Mouse (Mus musculus) stomach, postnatal 0 days (tissue): ENCODE measurements at regions not wholly inside any gene's neighbourhood (a gene's known extent, or its start where the extent isn't known, plus 50 kb on each side); places are given as distances from the start of the nearest gene placed in this dataset.

Source experiments
- ATAC-seq: fragments of 200-750 bp; cut with Nextera tagmentation; 2 replicates; pipeline ENCODE4 v1.8.0; 2017; ENCODE audit not compliant: low FRiP score, low TSS enrichment
- DNase-seq: peaks from one replicate; pipeline ENCODE4 v3.0.0-alpha.2; 2016; ENCODE audit warnings: low spot score
- H3K27ac ChIP-seq: fragments of 300-500 bp; sonication (generic); replicated peaks from 2 replicates; pipeline ENCODE4 v1.5.1; 2014; ENCODE audit warnings: mild to moderate bottlenecking, control low read depth
- H3K27me3 ChIP-seq: fragments of 300-500 bp; sonication (generic); 2 replicates; pipeline ENCODE4 v1.6.1; 2014; ENCODE audit warnings: low read length; ENCODE audit not compliant: control insufficient read depth, insufficient read depth
- H3K36me3 ChIP-seq: fragments of 300-500 bp; sonication (generic); 2 replicates; pipeline ENCODE4 v1.6.1; 2014; ENCODE audit warnings: low read length, mixed read lengths; ENCODE audit not compliant: control insufficient read depth, insufficient read depth
- H3K4me1 ChIP-seq: fragments of 300-500 bp; sonication (generic); replicated peaks from 2 replicates; pipeline ENCODE4 v1.6.1; 2014; ENCODE audit warnings: antibody characterized with exemption; ENCODE audit not compliant: control insufficient read depth, insufficient read depth
- H3K4me2 ChIP-seq: fragments of 300-500 bp; sonication (generic); replicated peaks from 2 replicates; pipeline ENCODE4 v1.6.1; 2014; ENCODE audit warnings: low read depth, mild to moderate bottlenecking, control low read depth, moderate library complexity
- H3K4me3 ChIP-seq: fragments of 300-500 bp; sonication (generic); 2 replicates; pipeline ENCODE4 v1.5.1; 2014; ENCODE audit warnings: low read depth, low read length, control low read depth
- H3K9ac ChIP-seq: fragments of 300-500 bp; sonication (generic); 2 replicates; pipeline ENCODE4 v1.6.1; 2014; ENCODE audit warnings: mild to moderate bottlenecking, low read length, control low read depth, mixed read lengths
- H3K9me3 ChIP-seq: fragments of 300-500 bp; sonication (generic); 2 replicates; pipeline ENCODE4 v1.6.1; 2016; ENCODE audit warnings: low read length; ENCODE audit not compliant: control insufficient read depth
- CTCF ChIP-seq: IDR thresholded peaks from 2 replicates; pipeline ENCODE4 v1.5.1; 2016; ENCODE audit warnings: antibody characterized with exemption, low read depth, mild to moderate bottlenecking, moderate library complexity
- EP300 ChIP-seq: optimal IDR thresholded peaks from 2 replicates; pipeline ENCODE3; 2016; ENCODE audit warnings: antibody characterized with exemption
- WGBS: fragments of 180-500 bp; shearing (Covaris S2); extraction: QIAGEN DNeasy Blood & Tissue Kit; methylation state at CpG from one replicate; pipeline ENCODE4 v1.1.7; 2014; 5-methylcytosine and 5-hydroxymethylcytosine counted together

DNA sequence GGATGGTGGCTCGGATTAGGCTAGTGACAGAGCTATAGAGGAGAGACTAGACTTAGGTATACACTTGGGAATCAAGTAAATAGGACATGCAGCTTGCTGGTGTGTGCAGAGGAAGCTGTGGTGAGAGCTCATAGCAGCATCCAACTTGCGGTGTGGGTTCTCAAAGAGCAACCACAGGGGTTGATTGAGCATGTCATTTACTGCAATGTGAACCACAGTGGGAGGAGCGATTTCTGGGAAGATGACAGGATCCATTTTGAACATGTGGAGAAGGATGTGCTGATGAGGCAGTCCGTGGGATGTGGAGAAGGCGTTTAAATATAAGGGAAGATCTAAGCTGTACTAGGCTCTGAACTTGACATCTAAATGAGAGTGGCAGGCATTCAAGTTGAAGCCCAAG is 154.5 kb upstream of the Serpine2 start:
- Histone ChIP-seq H3K36me3 (no peaks in the 10 kb centered on the region), H3K4me1 (no peaks in the 10 kb centered on the region), H3K9me3 (no peaks in the 10 kb centered on the region), H3K27me3 (no peaks in the 10 kb centered on the region), H3K9ac (no peak overlapping the region), H3K4me2 (no peak overlapping the region), H3K27ac (no peak overlapping the region), H3K4me3 (no peak overlapping the region)
- WGBS = 88% methylated on average over 5 of the region's 5 CpGs
- no peak for DNase-seq
- ATAC-seq = no peak
- TF ChIP-seq EP300 = no peak
- no peak for TF ChIP-seq CTCF

- H3K9ac ChIP-seq = no peak overlapping the region
- ATAC-seq (no peak), DNase-seq (no peak)
- H3K27ac ChIP-seq = no peak overlapping the region
- no peaks in the 10 kb centered on the region for H3K36me3 ChIP-seq
- 71% methylated on average over 2 of the region's 2 CpGs for WGBS
- H3K4me3 ChIP-seq = no peak overlapping the region
- no peaks in the 10 kb centered on the region for H3K4me1 ChIP-seq
- no peaks in the 10 kb centered on the region for H3K27me3 ChIP-seq
- H3K4me2 ChIP-seq = no peak overlapping the region
- no peak for TF ChIP-seq CTCF
- no peak for TF ChIP-seq EP300
- no peaks in the 10 kb centered on the region for H3K9me3 ChIP-seq
These were observed 153.6 kb upstream of the Serpine2 start for GRCm38 (mm10) chr1:80014586-80014985.

DNA sequence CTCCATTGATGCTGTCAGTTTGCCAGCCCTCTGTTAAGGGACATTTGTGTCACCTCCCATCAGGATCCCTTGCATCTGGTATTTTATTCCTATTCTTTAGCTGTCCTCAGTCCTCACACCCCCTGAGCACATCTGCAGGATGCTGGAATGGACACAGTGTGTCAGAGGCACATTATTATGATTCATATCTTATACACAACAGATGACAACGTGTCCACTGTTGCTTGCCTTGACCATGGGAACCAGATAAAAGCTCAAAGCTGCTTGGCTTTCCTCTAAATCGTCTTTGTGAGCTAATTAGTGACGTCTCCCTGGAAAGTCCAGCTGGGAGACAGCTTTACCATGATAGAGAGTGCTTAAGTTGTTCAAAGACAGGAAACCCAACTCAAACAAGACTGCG is 149.7 kb upstream of the Serpine2 start:
- WGBS = 37% methylated on average over 4 of the region's 4 CpGs
- H3K27me3 ChIP-seq = no peaks in the 10 kb centered on the region
- H3K9ac ChIP-seq = no peak overlapping the region
- H3K4me1 ChIP-seq = no peaks in the 10 kb centered on the region
- no peak overlapping the region for H3K4me3 ChIP-seq
- TF ChIP-seq EP300 = no peak
- no peak for TF ChIP-seq CTCF
- ATAC-seq (no peak), DNase-seq (no peak)
- H3K4me2 ChIP-seq = no peak overlapping the region
- H3K27ac ChIP-seq = no peak overlapping the region
- no peaks in the 10 kb centered on the region for H3K9me3 ChIP-seq
- no peaks in the 10 kb centered on the region for H3K36me3 ChIP-seq

- 69% methylated on average over 11 of the region's 11 CpGs for WGBS
- Histone ChIP-seq H3K27me3 (no peaks in the 10 kb centered on the region), H3K27ac (no peak overlapping the region), H3K9me3 (no peaks in the 10 kb centered on the region), H3K4me1 (no peaks in the 10 kb centered on the region), H3K36me3 (no peaks in the 10 kb centered on the region), H3K9ac (no peak overlapping the region), H3K4me3 (no peak overlapping the region), H3K4me2 (no peak overlapping the region)
- ATAC-seq (no peak), DNase-seq (no peak)
- TF ChIP-seq CTCF (peak; percentile 60), EP300 (no peak)
These were observed 138.1 kb upstream of the Serpine2 start for GRCm38 (mm10) chr1:79999081-79999480.

- Histone ChIP-seq H3K4me3 (no peak overlapping the region), H3K9ac (no peak overlapping the region), H3K4me2 (no peak overlapping the region), H3K27ac (no peak overlapping the region), H3K9me3 (no peaks in the 10 kb centered on the region), H3K4me1 (no peaks in the 10 kb centered on the region), H3K27me3 (no peaks in the 10 kb centered on the region), H3K36me3 (no peaks in the 10 kb centered on the region)
- DNase-seq (no peak), ATAC-seq (no peak)
- WGBS = 91% methylated on average over 10 of the region's 10 CpGs
- TF ChIP-seq EP300 = no peak
- no peak for TF ChIP-seq CTCF
These were observed 136.9 kb upstream of the Serpine2 start for GRCm38 (mm10) chr1:79997911-79998310.

GRCm38 (mm10) chr1:79997456-79997855 is 136.5 kb upstream of the Serpine2 start:
- H3K4me1 ChIP-seq = no peaks in the 10 kb centered on the region
- no peak overlapping the region for H3K4me3 ChIP-seq
- ATAC-seq (no peak), DNase-seq (no peak)
- WGBS = 92% methylated on average over 6 of the region's 6 CpGs
- no peaks in the 10 kb centered on the region for H3K27me3 ChIP-seq
- no peak overlapping the region for H3K27ac ChIP-seq
- TF ChIP-seq CTCF (no peak), EP300 (no peak)
- H3K36me3 ChIP-seq = no peaks in the 10 kb centered on the region
- no peak overlapping the region for H3K9ac ChIP-seq
- H3K9me3 ChIP-seq = no peaks in the 10 kb centered on the region
- H3K4me2 ChIP-seq = no peak overlapping the region
